Mouse (Mus musculus): ENCODE results near the gene Lamb3.

DNA sequence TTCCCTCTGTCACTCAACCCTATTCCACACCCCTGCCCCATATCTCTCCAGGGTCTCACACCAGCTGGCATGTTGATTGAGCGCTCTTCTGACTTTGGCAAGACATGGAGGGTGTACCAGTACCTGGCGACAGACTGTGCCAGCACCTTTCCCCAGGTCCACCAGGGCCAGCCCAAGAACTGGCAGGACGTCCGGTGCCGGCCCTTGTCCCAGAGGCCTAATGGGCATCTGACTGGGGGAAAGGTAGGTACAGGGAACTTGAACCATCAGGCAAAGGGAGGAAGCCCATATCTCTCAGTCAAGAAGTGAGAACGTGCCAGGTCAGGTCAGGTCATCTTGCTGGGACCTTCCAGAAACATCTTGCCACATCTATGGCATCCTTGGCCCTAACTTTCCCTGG lies 116.2 kb downstream of the Lamb3 start:
- TF ChIP-seq POLR2A (IDR thresholded peaks at IDR 0.05; ENCODE audit: borderline replicate concordance, extremely low read depth, low read depth, low read length) (no peak), CTCF (IDR thresholded peaks at IDR 0.05; ENCODE audit: insufficient read depth, low read length) (no peak)

All from lung, adult 2 months (tissue).